Mouse (Mus musculus) embryonic facial prominence, embryonic 13.5 days (tissue): ENCODE measurements around the gene Ubox5. TPM values are rescaled to one million over a fixed set of nuclear protein-coding genes. Genes with fewer than 3 reads are reported as not detected.

ENCODE experiments used
- ATAC-seq: fragments of 200-750 bp; cut with Nextera tagmentation; 2 replicates; pipeline ENCODE4 v1.8.0; 2017; ENCODE audit warnings: low read depth; ENCODE audit not compliant: insufficient number of reproducible peaks, insufficient read depth, low FRiP score, low TSS enrichment
- H3K27ac ChIP-seq: fragments of 300-500 bp; sonication (generic); 2 replicates; pipeline ENCODE4 v1.5.1; 2015; ENCODE audit warnings: moderate library complexity, mild to moderate bottlenecking, inconsistent platforms
- H3K27me3 ChIP-seq: fragments of 300-500 bp; sonication (generic); 2 replicates; pipeline ENCODE4 v1.6.1; 2015; ENCODE audit warnings: mild to moderate bottlenecking, inconsistent platforms
- H3K36me3 ChIP-seq: fragments of 300-500 bp; sonication (generic); 2 replicates; pipeline ENCODE4 v1.6.1; 2015; ENCODE audit warnings: mild to moderate bottlenecking, inconsistent platforms
- H3K4me1 ChIP-seq: fragments of 300-500 bp; sonication (generic); 2 replicates; pipeline ENCODE4 v1.6.1; 2015; ENCODE audit warnings: inconsistent platforms
- H3K4me2 ChIP-seq: fragments of 300-500 bp; sonication (generic); 2 replicates; pipeline ENCODE4 v1.6.1; 2015; ENCODE audit warnings: moderate library complexity, mild to moderate bottlenecking, inconsistent platforms
- H3K4me3 ChIP-seq: fragments of 300-500 bp; sonication (generic); 2 replicates; pipeline ENCODE4 v1.5.1; 2015; ENCODE audit warnings: mild to moderate bottlenecking, inconsistent platforms
- H3K9ac ChIP-seq: fragments of 300-500 bp; sonication (generic); 2 replicates; pipeline ENCODE4 v1.6.1; 2015; ENCODE audit warnings: mild to moderate bottlenecking, inconsistent platforms
- H3K9me3 ChIP-seq: fragments of 300-500 bp; sonication (generic); 2 replicates; pipeline ENCODE4 v1.6.1; 2016; ENCODE audit warnings: inconsistent platforms
- WGBS: fragments of 180-500 bp; shearing (Covaris S2); methylation state at CpG from one replicate; pipeline ENCODE4 v1.1.7; 2015; ENCODE audit warnings: mixed read lengths; 5-methylcytosine and 5-hydroxymethylcytosine counted together
- polyA plus RNA-seq: library from polyadenylated mRNA; unstranded; fragments of >200 nt; fragmentation: Nextera tagmentation; extraction: Ambion mirVana; gene quantifications from 2 replicates; pipeline ENCODE4 v1.2.1, GENCODE M21; 2015

Gene Ubox5
- polyA plus RNA-seq, 1 experiment from 2014 or later, result 13.2 TPM

GRCm38 (mm10) chr2:130574960-130575359, 54.9 kb downstream of the Ubox5 start:
- Histone ChIP-seq H3K9me3 (no peaks in the 10 kb centered on the region), H3K4me2 (no peak overlapping the region), H3K36me3 (no peaks in the 10 kb centered on the region), H3K27me3 (peaks cover 60% of the 10 kb centered on the region), H3K4me1 (peaks cover 18% of the 10 kb centered on the region), H3K9ac (no peak overlapping the region), H3K4me3 (no peak overlapping the region), H3K27ac (no peak overlapping the region)
- WGBS, result 86% methylated on average over 5 of the region's 5 CpGs
- no peak for ATAC-seq

- H3K4me3 ChIP-seq, result no peak overlapping the region
- no peaks in the 10 kb centered on the region for H3K9me3 ChIP-seq
- H3K4me1 ChIP-seq, result peaks cover 7% of the 10 kb centered on the region
- no peak overlapping the region for H3K4me2 ChIP-seq
- H3K27me3 ChIP-seq, result peaks cover 10% of the 10 kb centered on the region
- H3K9ac ChIP-seq, result no peak overlapping the region
- ATAC-seq, result no peak
- peaks cover 19% of the 10 kb centered on the region for H3K36me3 ChIP-seq
- H3K27ac ChIP-seq, result no peak overlapping the region
These were observed 59.9 kb downstream of the Ubox5 start for GRCm38 (mm10) chr2:130569926-130570325.

- Histone ChIP-seq H3K9ac (no peak overlapping the region), H3K27me3 (peaks cover 4% of the 10 kb centered on the region; the same call in 1 of the 2 replicates), H3K4me3 (no peak overlapping the region), H3K4me1 (peaks cover 14% of the 10 kb centered on the region), H3K4me2 (no peak overlapping the region), H3K36me3 (peaks cover 19% of the 10 kb centered on the region), H3K27ac (no peak overlapping the region), H3K9me3 (no peaks in the 10 kb centered on the region)
- ATAC-seq, result no peak
- WGBS, result 64% methylated on average over 4 of the region's 4 CpGs
These were observed 60.9 kb downstream of the Ubox5 start for GRCm38 (mm10) chr2:130568921-130569320.

GRCm38 (mm10) chr2:130564983-130565382, 64.9 kb downstream of the Ubox5 start:
- H3K4me1 ChIP-seq, result peaks cover 20% of the 10 kb centered on the region
- no peaks in the 10 kb centered on the region for H3K27me3 ChIP-seq
- ATAC-seq, result no peak
- WGBS, result 86% methylated on average over 8 of the region's 8 CpGs
- peak overlapping the region; percentile 95 for H3K4me3 ChIP-seq
- H3K36me3 ChIP-seq, result peaks cover 19% of the 10 kb centered on the region
- no peak overlapping the region for H3K27ac ChIP-seq
- H3K9ac ChIP-seq, result peak overlapping the region; percentile 93
- H3K9me3 ChIP-seq, result no peaks in the 10 kb centered on the region
- peak overlapping the region; percentile 94 for H3K4me2 ChIP-seq

- peak overlapping the region; percentile 93 for H3K9ac ChIP-seq
- peaks cover 20% of the 10 kb centered on the region for H3K4me1 ChIP-seq
- no peak overlapping the region; the same call in 1 of the 2 replicates for H3K27ac ChIP-seq
- H3K27me3 ChIP-seq, result no peaks in the 10 kb centered on the region
- ATAC-seq, result no peak
- H3K36me3 ChIP-seq, result peaks cover 19% of the 10 kb centered on the region
- H3K4me3 ChIP-seq, result peak overlapping the region; percentile 95
- peak overlapping the region; percentile 94 for H3K4me2 ChIP-seq
- WGBS, result under 1% methylated on average over 23 of the region's 23 CpGs
- no peaks in the 10 kb centered on the region for H3K9me3 ChIP-seq
These were observed 65.8 kb downstream of the Ubox5 start for GRCm38 (mm10) chr2:130564063-130564462.

- Histone ChIP-seq H3K9me3 (no peaks in the 10 kb centered on the region), H3K9ac (peak within 1 kb of the TSS; percentile 93), H3K27ac (peak within 1 kb of the TSS; percentile 72), H3K4me1 (peaks cover 20% of the 10 kb centered on the region), H3K4me3 (peak within 1 kb of the TSS; percentile 95), H3K27me3 (no peaks in the 10 kb centered on the region), H3K36me3 (peaks cover 19% of the 10 kb centered on the region), H3K4me2 (peak within 1 kb of the TSS; percentile 94)
- under 1% methylated on average over 61 of the region's 61 CpGs for WGBS
- peak; percentile 96 for ATAC-seq
These were observed 66.4 kb downstream of the Ubox5 start, which contains the start of gene Mrps26 for GRCm38 (mm10) chr2:130563212-130564055. Mrps26 (plus strand) TSS chr2:130563742.

GRCm38 (mm10) chr2:130558015-130558414, 71.8 kb downstream of the Ubox5 start:
- H3K4me1 ChIP-seq, result peaks cover 5% of the 10 kb centered on the region
- H3K27ac ChIP-seq, result no peak overlapping the region
- no peaks in the 10 kb centered on the region for H3K27me3 ChIP-seq
- no peak for ATAC-seq
- no peaks in the 10 kb centered on the region for H3K9me3 ChIP-seq
- no peak overlapping the region for H3K4me2 ChIP-seq
- H3K9ac ChIP-seq, result no peak overlapping the region
- 69% methylated on average over 2 of the region's 2 CpGs for WGBS
- no peak overlapping the region for H3K4me3 ChIP-seq
- H3K36me3 ChIP-seq, result peaks cover 51% of the 10 kb centered on the region

GRCm38 (mm10) chr2:130557462-130557861, 72.4 kb downstream of the Ubox5 start:
- H3K36me3 ChIP-seq, result peaks cover 56% of the 10 kb centered on the region
- H3K27me3 ChIP-seq, result no peaks in the 10 kb centered on the region
- WGBS, result 97% methylated on average over 2 of the region's 2 CpGs
- no peak overlapping the region for H3K9ac ChIP-seq
- H3K4me2 ChIP-seq, result no peak overlapping the region
- H3K4me3 ChIP-seq, result no peak overlapping the region
- H3K9me3 ChIP-seq, result no peaks in the 10 kb centered on the region
- no peak for ATAC-seq
- H3K4me1 ChIP-seq, result no peaks in the 10 kb centered on the region
- no peak overlapping the region for H3K27ac ChIP-seq

- H3K27ac ChIP-seq, result no peak overlapping the region
- H3K9ac ChIP-seq, result no peak overlapping the region
- no peaks in the 10 kb centered on the region for H3K27me3 ChIP-seq
- H3K4me1 ChIP-seq, result no peaks in the 10 kb centered on the region
- peaks cover 68% of the 10 kb centered on the region for H3K36me3 ChIP-seq
- no peaks in the 10 kb centered on the region for H3K9me3 ChIP-seq
- H3K4me3 ChIP-seq, result no peak overlapping the region
- 88% methylated on average over 1 of the region's 1 CpGs for WGBS
- no peak overlapping the region for H3K4me2 ChIP-seq
- ATAC-seq, result no peak
These were observed 73.5 kb downstream of the Ubox5 start for GRCm38 (mm10) chr2:130556292-130556691.

GRCm38 (mm10) chr2:130554841-130555240, 75.0 kb downstream of the Ubox5 start:
- Histone ChIP-seq H3K9ac (no peak overlapping the region), H3K9me3 (no peaks in the 10 kb centered on the region), H3K4me3 (no peak overlapping the region), H3K36me3 (peaks cover 83% of the 10 kb centered on the region), H3K27me3 (no peaks in the 10 kb centered on the region), H3K4me2 (no peak overlapping the region), H3K27ac (no peak overlapping the region), H3K4me1 (no peaks in the 10 kb centered on the region)
- no peak for ATAC-seq
- 89% methylated on average over 7 of the region's 7 CpGs for WGBS

GRCm38 (mm10) chr2:130546957-130547356, 82.9 kb downstream of the Ubox5 start:
- H3K4me3 ChIP-seq, result no peak overlapping the region
- H3K36me3 ChIP-seq, result peaks cover 99% of the 10 kb centered on the region
- ATAC-seq, result no peak
- H3K27me3 ChIP-seq, result no peaks in the 10 kb centered on the region
- WGBS, result 89% methylated on average over 8 of the region's 8 CpGs
- H3K4me2 ChIP-seq, result no peak overlapping the region
- no peak overlapping the region for H3K27ac ChIP-seq
- H3K9ac ChIP-seq, result no peak overlapping the region
- no peaks in the 10 kb centered on the region for H3K9me3 ChIP-seq
- H3K4me1 ChIP-seq, result no peaks in the 10 kb centered on the region

GRCm38 (mm10) chr2:130540266-130540665, 89.6 kb downstream of the Ubox5 start:
- H3K4me2 ChIP-seq, result no peak overlapping the region
- peaks cover 95% of the 10 kb centered on the region for H3K36me3 ChIP-seq
- H3K9me3 ChIP-seq, result no peaks in the 10 kb centered on the region
- H3K4me1 ChIP-seq, result no peaks in the 10 kb centered on the region
- no peak overlapping the region for H3K27ac ChIP-seq
- no peak overlapping the region for H3K4me3 ChIP-seq
- no peak overlapping the region for H3K9ac ChIP-seq
- no peaks in the 10 kb centered on the region for H3K27me3 ChIP-seq
- no peak for ATAC-seq
- WGBS, result 93% methylated on average over 9 of the region's 9 CpGs
